Mouse (Mus musculus) heart, embryonic 16.5 days (tissue): Measurements from ENCODE around the gene Eif2s1. TPM values are rescaled to one million over a fixed set of nuclear protein-coding genes. Genes with fewer than 3 reads are reported as not detected.

ENCODE experiments used
- ATAC-seq: fragments of 200-750 bp; cut with Nextera tagmentation; replicated peaks from 2 replicates; pipeline ENCODE4 v1.8.0; 2017; ENCODE audit warnings: moderate number of reproducible peaks; ENCODE audit not compliant: insufficient read depth, low FRiP score; ENCODE audit errors: extremely low read depth
- H3K27ac ChIP-seq: fragments of 300-500 bp; sonication (generic); 2 replicates; pipeline ENCODE4 v1.5.1; 2014; ENCODE audit warnings: mild to moderate bottlenecking, low read length, control low read depth, moderate library complexity
- H3K27me3 ChIP-seq: fragments of 300-500 bp; sonication (generic); 2 replicates; pipeline ENCODE4 v1.6.1; 2014; ENCODE audit warnings: low read length, mixed read lengths; ENCODE audit not compliant: control insufficient read depth, insufficient read depth
- H3K36me3 ChIP-seq: fragments of 300-500 bp; sonication (generic); 2 replicates; pipeline ENCODE4 v1.6.1; 2014; ENCODE audit not compliant: control insufficient read depth, insufficient read depth
- H3K4me1 ChIP-seq: fragments of 300-500 bp; sonication (generic); 2 replicates; pipeline ENCODE4 v1.6.1; 2014; ENCODE audit warnings: low read length, mixed read lengths; ENCODE audit not compliant: control insufficient read depth, insufficient read depth
- H3K4me2 ChIP-seq: fragments of 300-500 bp; sonication (generic); 2 replicates; pipeline ENCODE4 v1.6.1; 2014; ENCODE audit warnings: low read depth, mild to moderate bottlenecking, control low read depth, low read length
- H3K4me3 ChIP-seq: fragments of 300-500 bp; sonication (generic); 2 replicates; pipeline ENCODE4 v1.5.1; 2014; ENCODE audit warnings: mild to moderate bottlenecking, control low read depth, low read length
- H3K9ac ChIP-seq: fragments of 300-500 bp; sonication (generic); 2 replicates; pipeline ENCODE4 v1.6.1; 2014; ENCODE audit warnings: low read length, control low read depth
- H3K9me3 ChIP-seq: fragments of 300-500 bp; sonication (generic); replicated peaks from 2 replicates; pipeline ENCODE4 v1.6.1; 2016; ENCODE audit warnings: low read length; ENCODE audit not compliant: control insufficient read depth
- WGBS: fragments of 180-500 bp; shearing (Covaris S2); extraction: QIAGEN DNeasy Blood & Tissue Kit; methylation state at CpG from one replicate; pipeline ENCODE4 v1.1.7; 2014; 5-methylcytosine and 5-hydroxymethylcytosine counted together
- polyA plus RNA-seq: library from polyadenylated mRNA; unstranded; fragments of >200 nt; fragmentation: Nextera tagmentation; extraction: Ambion mirVana; gene quantifications from 2 replicates; pipeline ENCODE4 v1.2.1, GENCODE M21; 2015

The Eif2s1 gene
- polyA plus RNA-seq: 153 and 161 TPM in 2 replicates

DNA sequence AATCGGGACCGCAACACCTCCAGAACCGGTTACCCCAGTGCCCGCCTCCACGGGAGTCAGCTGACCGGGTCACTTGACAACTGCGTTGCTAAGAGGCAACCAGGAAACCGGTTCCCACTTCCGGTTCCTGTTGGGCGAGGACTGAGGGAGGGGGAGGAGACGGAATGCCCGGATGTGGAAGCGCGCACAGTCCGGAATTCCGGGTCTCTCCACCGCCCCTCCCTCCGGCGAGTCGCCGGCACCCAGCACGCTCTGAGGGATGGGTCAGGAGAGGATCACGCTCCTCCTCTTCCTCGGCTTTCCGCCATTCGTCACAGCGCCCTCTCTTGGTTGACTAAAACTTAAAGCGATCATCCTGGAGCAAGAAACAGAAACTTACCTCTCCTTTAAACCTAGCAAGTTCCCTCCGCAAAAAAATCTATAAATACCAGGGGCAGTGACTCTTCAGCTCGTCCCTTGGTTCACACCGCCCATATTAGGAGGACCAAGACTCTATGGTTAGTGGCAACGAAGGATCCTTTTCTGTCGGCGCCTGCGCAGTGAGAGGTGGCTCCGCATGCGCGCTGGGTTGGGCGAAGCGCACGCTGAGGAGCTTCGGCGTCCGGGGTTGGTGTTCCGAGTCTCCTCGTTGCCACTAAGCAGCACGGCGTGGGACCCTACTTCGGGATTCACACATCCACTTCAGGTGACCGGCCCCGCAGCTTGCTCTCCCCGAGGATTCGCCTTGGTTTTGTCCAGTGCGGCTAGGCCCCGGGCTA lies at the start of gene Eif2s1, which contains the start of gene Atp6v1d:
Eif2s1 (plus strand) TSS at position 324 of the 758 bp plus-strand sequence.
Atp6v1d (minus strand) TSS at position 143 of the 758 bp plus-strand sequence.
- H3K27me3 ChIP-seq: no peaks in the 10 kb centered on the region
- peaks cover 20% of the 10 kb centered on the region for H3K4me1 ChIP-seq
- peaks cover 4% of the 10 kb centered on the region for H3K36me3 ChIP-seq
- no peaks in the 10 kb centered on the region for H3K9me3 ChIP-seq
- H3K4me3 ChIP-seq: peak within 1 kb of the TSS; percentile 91
- under 1% methylated on average over 55 of the region's 55 CpGs for WGBS
- peak within 1 kb of the TSS; percentile 71 for H3K27ac ChIP-seq
- H3K4me2 ChIP-seq: peak within 1 kb of the TSS; percentile 85
- H3K9ac ChIP-seq: peak within 1 kb of the TSS; percentile 94
- ATAC-seq: peak; percentile 100

DNA sequence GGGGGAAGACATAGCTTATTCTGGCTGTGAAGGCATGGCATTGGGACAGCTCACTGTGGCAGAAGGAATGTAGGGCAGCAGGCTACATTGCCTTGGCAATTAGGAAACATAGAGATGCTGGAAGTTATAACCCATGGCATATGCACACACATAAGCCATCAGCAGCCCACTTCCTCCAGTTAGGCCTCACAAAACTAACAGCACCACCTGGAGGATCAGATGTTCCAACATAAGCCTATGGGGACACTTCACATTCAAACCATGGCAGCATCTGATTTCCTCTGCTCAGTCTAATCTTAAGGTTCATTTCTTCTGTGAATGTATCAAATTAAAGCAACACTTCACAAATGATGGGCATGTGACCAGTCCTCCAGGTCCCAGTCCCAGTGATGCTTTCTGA lies 47.2 kb upstream of the Eif2s1 start:
- Histone ChIP-seq H3K9me3 (no peaks in the 10 kb centered on the region), H3K4me3 (no peak overlapping the region), H3K9ac (no peak overlapping the region), H3K36me3 (peaks cover 11% of the 10 kb centered on the region; the same call in 1 of the 2 replicates), H3K27me3 (no peaks in the 10 kb centered on the region), H3K4me2 (no peak overlapping the region), H3K27ac (no peak overlapping the region), H3K4me1 (peaks cover 3% of the 10 kb centered on the region; the same call in 1 of the 2 replicates)
- ATAC-seq: no peak

DNA sequence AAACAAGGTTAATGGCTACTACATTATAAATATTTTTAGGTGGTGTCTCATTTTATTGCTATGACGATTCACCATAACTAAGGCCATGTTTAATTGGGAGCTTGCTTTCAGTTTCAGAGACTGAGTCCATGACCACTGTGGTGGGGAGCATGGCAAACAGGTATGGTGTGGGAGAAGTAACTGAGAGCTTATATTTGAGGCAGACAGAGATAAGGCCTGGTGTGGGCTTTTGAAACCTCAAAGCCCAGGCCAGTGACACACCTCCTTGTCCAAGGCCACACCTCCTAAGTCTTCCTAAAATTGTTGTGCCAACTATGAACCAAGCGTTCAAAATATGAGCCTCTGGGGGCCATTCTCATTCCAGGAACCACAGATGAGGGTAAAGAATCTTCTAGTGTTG lies 27.1 kb upstream of the Eif2s1 start:
- H3K4me3 ChIP-seq: no peak overlapping the region
- 81% methylated on average over 2 of the region's 2 CpGs for WGBS

DNA sequence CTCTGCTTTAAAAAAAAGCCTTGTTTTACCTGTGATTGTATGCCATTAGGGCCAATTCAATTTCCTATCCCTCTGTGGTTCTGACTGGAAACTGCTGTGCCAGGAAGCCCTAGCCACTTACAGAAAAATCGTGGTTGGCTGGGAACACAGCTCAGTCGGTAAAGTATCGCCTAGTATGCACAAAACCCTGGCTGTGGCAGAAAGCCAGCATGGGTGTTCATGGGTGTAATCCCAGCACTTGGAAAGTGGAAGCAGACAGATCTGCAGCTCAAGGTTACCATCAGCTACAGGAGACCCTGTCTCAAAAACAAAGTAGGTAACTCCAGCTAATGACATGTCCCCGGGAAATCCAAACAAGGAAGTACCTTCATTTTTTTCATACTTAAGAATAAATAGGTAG lies 21.7 kb upstream of the Eif2s1 start:
- Histone ChIP-seq H3K27me3 (no peaks in the 10 kb centered on the region), H3K4me3 (no peak overlapping the region), H3K4me1 (no peaks in the 10 kb centered on the region), H3K9ac (no peak overlapping the region), H3K4me2 (no peak overlapping the region), H3K36me3 (peaks cover 38% of the 10 kb centered on the region), H3K27ac (no peak overlapping the region), H3K9me3 (no peaks in the 10 kb centered on the region)
- no peak for ATAC-seq
- WGBS: 71% methylated on average over 4 of the region's 4 CpGs

More for the DNA sequence above, 27.1 kb upstream of the Eif2s1 start:
- Histone ChIP-seq H3K4me1 (no peaks in the 10 kb centered on the region), H3K9me3 (no peaks in the 10 kb centered on the region), H3K4me2 (no peak overlapping the region), H3K27ac (no peak overlapping the region), H3K27me3 (no peaks in the 10 kb centered on the region), H3K9ac (no peak overlapping the region), H3K36me3 (peaks cover 25% of the 10 kb centered on the region)
- ATAC-seq: no peak

DNA sequence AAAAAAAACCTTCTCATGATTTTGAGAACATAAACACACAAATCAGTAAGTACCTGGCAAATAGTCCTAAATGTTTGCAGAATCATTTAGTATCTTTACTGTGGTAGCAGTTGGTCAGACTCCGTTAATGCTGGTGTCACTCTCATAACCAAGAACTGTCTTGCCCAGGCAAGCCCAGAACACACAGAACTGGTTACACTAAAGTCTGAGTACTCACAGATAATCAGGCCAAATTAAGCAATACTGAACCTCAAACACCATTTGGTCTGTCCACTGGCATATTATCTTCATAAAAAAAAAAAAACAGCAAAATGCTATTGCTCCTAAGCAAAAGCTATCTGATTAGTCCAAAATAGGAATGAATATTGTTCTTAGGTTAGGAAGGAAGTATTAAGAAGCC lies 19.2 kb upstream of the Eif2s1 start:
- Histone ChIP-seq H3K9me3 (no peaks in the 10 kb centered on the region), H3K4me1 (no peaks in the 10 kb centered on the region), H3K27ac (no peak overlapping the region), H3K9ac (no peak overlapping the region), H3K4me3 (no peak overlapping the region), H3K4me2 (no peak overlapping the region), H3K36me3 (peaks cover 42% of the 10 kb centered on the region), H3K27me3 (no peaks in the 10 kb centered on the region)
- ATAC-seq: no peak
- 90% methylated on average over 1 of the region's 1 CpGs for WGBS

DNA sequence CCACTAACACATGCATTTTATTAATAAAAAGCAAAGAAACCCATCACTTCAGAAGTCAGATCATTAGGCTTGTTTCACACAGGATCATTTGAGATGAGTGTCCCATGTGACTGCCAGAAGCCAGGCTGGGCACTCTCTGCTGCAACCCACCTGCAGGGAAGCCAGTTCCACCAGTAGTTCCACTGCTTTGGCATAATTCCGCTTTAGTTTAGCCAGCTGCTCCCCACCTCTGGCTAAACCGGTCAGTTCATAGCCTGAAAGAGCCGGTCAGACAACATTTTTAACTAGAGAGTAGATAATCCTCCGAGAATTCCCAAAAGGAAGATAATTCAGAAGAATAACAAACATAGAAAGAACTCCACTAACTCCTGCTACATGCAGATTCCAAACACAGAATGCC lies 13.4 kb upstream of the Eif2s1 start:
- no peak overlapping the region for H3K4me3 ChIP-seq
- ATAC-seq: no peak
- H3K9me3 ChIP-seq: no peaks in the 10 kb centered on the region
- H3K27me3 ChIP-seq: no peaks in the 10 kb centered on the region
- WGBS: 86% methylated on average over 4 of the region's 4 CpGs
- no peak overlapping the region for H3K9ac ChIP-seq
- peaks cover 32% of the 10 kb centered on the region; the same call in 1 of the 2 replicates for H3K36me3 ChIP-seq
- no peak overlapping the region for H3K27ac ChIP-seq
- no peaks in the 10 kb centered on the region for H3K4me1 ChIP-seq
- H3K4me2 ChIP-seq: no peak overlapping the region

DNA sequence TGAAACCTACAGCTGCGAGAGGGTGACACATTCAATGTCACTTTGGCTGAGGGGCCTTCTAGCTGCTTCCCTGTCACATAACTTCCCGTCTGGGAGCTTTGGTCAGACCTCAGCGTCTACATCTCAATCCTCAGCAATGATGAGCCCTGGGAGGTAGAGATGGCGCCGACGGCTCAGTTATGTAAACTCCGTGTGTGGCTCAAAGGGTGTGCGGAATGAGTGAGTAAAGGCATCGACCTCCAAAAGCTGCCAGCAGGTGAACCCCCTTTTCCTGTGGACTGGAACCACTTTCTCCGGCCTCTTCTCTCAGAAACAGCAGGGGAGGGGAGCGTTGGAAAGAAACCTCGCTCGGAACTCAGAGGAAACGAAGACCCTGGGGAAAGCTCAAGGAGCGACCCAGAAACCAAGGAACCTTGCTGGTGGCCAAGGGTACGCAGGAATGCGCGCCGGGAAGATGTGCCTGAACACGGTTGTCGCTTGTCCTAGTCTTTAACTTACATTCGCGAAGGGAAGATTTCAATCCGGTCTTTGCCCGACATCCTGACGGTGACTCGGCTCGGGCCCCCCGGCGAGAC lies 611 bp upstream of the Eif2s1 start:
- Histone ChIP-seq H3K4me3 (peak overlapping the region; percentile 91), H3K4me1 (peaks cover 20% of the 10 kb centered on the region), H3K27ac (peak overlapping the region; percentile 59), H3K27me3 (no peaks in the 10 kb centered on the region), H3K9me3 (no peaks in the 10 kb centered on the region), H3K9ac (peak overlapping the region; percentile 76), H3K4me2 (peak overlapping the region; percentile 85), H3K36me3 (peaks cover 10% of the 10 kb centered on the region)
- WGBS: under 1% methylated on average over 30 of the region's 30 CpGs
- no peak for ATAC-seq

DNA sequence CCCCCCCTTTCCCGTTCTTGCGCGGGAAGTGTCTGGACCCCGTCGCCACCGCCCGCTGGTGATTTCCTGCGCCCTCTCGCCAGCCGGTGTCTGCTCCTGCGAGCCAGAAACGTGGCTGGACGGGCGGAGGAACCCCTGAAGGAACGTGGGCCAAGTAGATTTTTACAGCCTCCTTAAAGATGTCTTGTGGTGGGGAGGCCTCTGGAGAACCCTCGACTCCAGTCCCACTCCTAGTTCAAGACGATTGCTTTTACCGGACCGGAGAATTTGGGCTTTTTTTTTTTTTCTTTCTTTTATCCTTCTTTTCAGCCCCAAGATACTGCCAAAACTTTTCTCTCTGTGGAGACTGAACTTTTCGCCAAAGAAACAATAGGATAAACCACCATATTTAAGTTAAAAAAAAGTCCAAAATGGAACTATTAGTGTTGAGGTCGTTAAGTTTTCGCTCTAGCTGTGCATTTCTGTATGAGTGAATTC lies 673 bp downstream of the Eif2s1 start:
- Histone ChIP-seq H3K4me3 (peak overlapping the region; percentile 91), H3K9me3 (no peaks in the 10 kb centered on the region), H3K9ac (peak overlapping the region; percentile 94), H3K4me2 (peak overlapping the region; percentile 85), H3K27me3 (no peaks in the 10 kb centered on the region), H3K36me3 (peaks cover 8% of the 10 kb centered on the region), H3K4me1 (peaks cover 20% of the 10 kb centered on the region), H3K27ac (peak overlapping the region; percentile 71)
- peak; percentile 25 for ATAC-seq
- under 1% methylated on average over 22 of the region's 22 CpGs for WGBS

DNA sequence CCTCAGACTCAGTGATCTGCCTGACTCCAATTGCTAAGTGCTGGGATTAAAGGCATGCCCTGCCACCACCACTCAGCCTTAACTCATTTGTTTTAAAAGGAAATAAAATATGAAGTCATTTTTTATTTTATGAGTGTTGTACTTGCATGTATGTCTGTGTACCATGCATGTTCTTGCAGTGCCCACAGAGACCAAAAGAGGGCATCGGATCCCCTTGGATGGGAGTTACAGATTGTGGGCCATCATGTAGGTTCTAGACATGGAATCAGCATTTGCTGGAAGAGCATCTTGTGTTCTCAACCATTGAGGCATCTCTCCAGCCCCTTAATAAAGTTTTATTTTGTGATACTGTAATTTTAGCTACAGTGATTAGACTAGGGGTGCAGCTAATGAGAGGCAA lies 3.8 kb downstream of the Eif2s1 start:
- WGBS: 92% methylated on average over 1 of the region's 1 CpGs
- no peak overlapping the region for H3K27ac ChIP-seq
- H3K36me3 ChIP-seq: peaks cover 20% of the 10 kb centered on the region
- H3K9ac ChIP-seq: no peak overlapping the region
- no peaks in the 10 kb centered on the region for H3K9me3 ChIP-seq
- no peak overlapping the region for H3K4me3 ChIP-seq
- no peak for ATAC-seq
- H3K4me2 ChIP-seq: no peak overlapping the region
- peaks cover 9% of the 10 kb centered on the region for H3K4me1 ChIP-seq
- no peaks in the 10 kb centered on the region for H3K27me3 ChIP-seq
